ENCODE assay signal across 37 mouse cellular contexts in genomic region chr4:140791071-140791470, GRCm38 (mm10). TPM values are rescaled to one million over a fixed set of nuclear protein-coding genes. Genes with fewer than 3 reads are reported as not detected.
"Had no signal": no experiment of that assay in that cellular context is flagged by ENCODE, and none has a peak within 500 bp of the region (broad histone marks: within the 10 kb centered on the region; RNA-seq: fewer than 3 reads in every experiment).

No protein-coding gene starts in this region.

- H3K4me1 ChIP-seq: lung, embryonic 15.5 days; midbrain, embryonic 10.5 days; midbrain, embryonic 12.5 days; midbrain, embryonic 13.5 days; midbrain, embryonic 15.5 days; neural tube, embryonic 12.5 days had no signal

- H3K4me3 ChIP-seq: limb, embryonic 10.5 days; limb, embryonic 12.5 days; limb, embryonic 13.5 days; limb, embryonic 15.5 days; liver, embryonic 12.5 days; liver, embryonic 13.5 days; liver, embryonic 15.5 days; lung, embryonic 15.5 days; megakaryocyte, embryonic 14.5 days; midbrain, embryonic 10.5 days; midbrain, embryonic 12.5 days; midbrain, embryonic 13.5 days; midbrain, embryonic 15.5 days; myocyte; neural tube, embryonic 12.5 days had no signal

- H3K36me3 ChIP-seq: limb, embryonic 10.5 days; limb, embryonic 12.5 days; limb, embryonic 13.5 days; limb, embryonic 15.5 days; liver, embryonic 12.5 days; liver, embryonic 13.5 days; liver, embryonic 15.5 days; lung, embryonic 15.5 days; midbrain, embryonic 10.5 days; midbrain, embryonic 12.5 days; midbrain, embryonic 13.5 days; midbrain, embryonic 15.5 days; neural tube, embryonic 12.5 days had no signal

- DNase-seq: left cerebral cortex, postnatal 4 days; liver; liver, embryonic 13.5 days; liver, postnatal 0 days; lung, adult 18-20 months; lung, adult 2 months; lung, embryonic 14.5 days; lung, postnatal 14 days; lung, postnatal 36 days; lung, postnatal 4 days; midbrain, embryonic 14.5 days had no signal

- H3K9me3 ChIP-seq: limb, embryonic 10.5 days; limb, embryonic 12.5 days; limb, embryonic 13.5 days; limb, embryonic 15.5 days; liver, embryonic 13.5 days; liver, embryonic 15.5 days; lung, embryonic 15.5 days; midbrain, embryonic 10.5 days; midbrain, embryonic 12.5 days; midbrain, embryonic 13.5 days; midbrain, embryonic 15.5 days had no signal

- H3K27me3 ChIP-seq: limb, embryonic 12.5 days; limb, embryonic 13.5 days; limb, embryonic 15.5 days; liver, embryonic 12.5 days; liver, embryonic 13.5 days; liver, embryonic 15.5 days; lung, embryonic 15.5 days; midbrain, embryonic 12.5 days; midbrain, embryonic 13.5 days; midbrain, embryonic 15.5 days; neural tube, embryonic 12.5 days had no signal

- ATAC-seq: liver, embryonic 12.5 days; liver, postnatal 0 days; lung, postnatal 0 days; midbrain, embryonic 13.5 days; midbrain, embryonic 15.5 days; midbrain, embryonic 16.5 days had no signal

RNA-seq across cellular contexts. Expression of gene Padi4, which starts 17.0 kb away (rescaled TPM):
- total RNA-seq: left cerebral cortex, postnatal 10 days; left cerebral cortex, postnatal 14 days; left cerebral cortex, postnatal 25 days; left cerebral cortex, postnatal 36 days; left cerebral cortex, postnatal 4 days; midbrain, postnatal 0 days had no signal

RNA-seq across cellular contexts. Expression of gene Padi3, which starts 19.4 kb away (rescaled TPM):
- total RNA-seq: left cerebral cortex, postnatal 10 days; left cerebral cortex, postnatal 25 days; left cerebral cortex, postnatal 36 days; left cerebral cortex, postnatal 4 days; liver, adult 2 months; midbrain, postnatal 0 days; monocyte, adult 5-6 weeks had no signal

RNA-seq across cellular contexts. Expression of gene Padi6, which starts 48.6 kb away (rescaled TPM):
- total RNA-seq: liver, adult 2 months; megakaryocyte progenitor cell, adult 5-6 weeks; megakaryocyte, adult 5-6 weeks; megakaryocyte-erythroid progenitor cell, adult 5-6 weeks; midbrain, postnatal 0 days; monocyte, adult 5-6 weeks had no signal

RNA-seq across cellular contexts. Expression of gene Padi1, which starts 54.5 kb away (rescaled TPM):
- total RNA-seq: left cerebral cortex, postnatal 14 days; left cerebral cortex, postnatal 25 days; left cerebral cortex, postnatal 36 days; liver, adult 2 months; megakaryocyte, adult 5-6 weeks had no signal
